Mouse (Mus musculus): ENCODE results near the gene Fbxo17. TPM values are rescaled to one million over a fixed set of nuclear protein-coding genes. Genes with fewer than 3 reads are reported as not detected.
"Not testable (repeated sequence)": the region's sequence is repeated elsewhere in the genome, so short reads cannot be mapped to it uniquely, and the experiment has no call there.

The Fbxo17 gene
- polyA plus RNA-seq (2012; rRNA removed): 1.1 and 1.3 TPM in 2 replicates

GRCm38 (mm10) chr7:28716590-28717281, at the start of gene Fbxo17:
Fbxo17 (plus strand) TSS chr7:28716804.
- peak; percentile 48 for DNase-seq
- TF ChIP-seq CTCF (conservative IDR thresholded peaks at IDR 0.05; ENCODE audit: insufficient read depth, insufficient read length, low read depth, low read length) (0 out of 2 replicates have a peak, but pooled peaks have one; percentile 13), POLR2A (IDR thresholded peaks at IDR 0.05; ENCODE audit: low read depth, low read length) (no peak)
- 5% methylated on average over 36 of the region's 36 CpGs for WGBS
- Histone ChIP-seq H3K4me1 (ENCODE audit: control insufficient read depth, insufficient read depth, low read length) (no peaks in the 10 kb centered on the region), H3K4me3 (ENCODE audit: insufficient read depth, low read depth, low read length) (peak within 1 kb of the TSS; percentile 59), H3K27ac (ENCODE audit: insufficient read depth, low read depth, low read length) (no peak within 1 kb of the TSS), H3K27me3 (replicated peaks; ENCODE audit: control insufficient read depth, insufficient read depth, low read length) (no peaks in the 10 kb centered on the region), H3K36me3 (ENCODE audit: control insufficient read depth, insufficient read depth, low read length) (no peaks in the 10 kb centered on the region)

GRCm38 (mm10) chr7:28671172-28671571, 45.4 kb upstream of the Fbxo17 start:
- Histone ChIP-seq H3K27ac (ENCODE audit: insufficient read depth, low read depth, low read length) (no peak overlapping the region), H3K4me3 (ENCODE audit: insufficient read depth, low read depth, low read length) (no peak overlapping the region), H3K4me1 (ENCODE audit: control insufficient read depth, insufficient read depth, low read length) (no peaks in the 10 kb centered on the region), H3K27me3 (replicated peaks; ENCODE audit: control insufficient read depth, insufficient read depth, low read length) (no peaks in the 10 kb centered on the region), H3K36me3 (ENCODE audit: control insufficient read depth, insufficient read depth, low read length) (no peaks in the 10 kb centered on the region)
- DNase-seq: no peak
- no peak for TF ChIP-seq CTCF (conservative IDR thresholded peaks at IDR 0.05; ENCODE audit: insufficient read depth, insufficient read length, low read depth, low read length)
- no peak for TF ChIP-seq POLR2A (IDR thresholded peaks at IDR 0.05; ENCODE audit: low read depth, low read length)
- 42% methylated on average over 4 of the region's 4 CpGs for WGBS

- no peak for TF ChIP-seq CTCF (conservative IDR thresholded peaks at IDR 0.05; ENCODE audit: insufficient read depth, insufficient read length, low read depth, low read length)
- TF ChIP-seq POLR2A (IDR thresholded peaks at IDR 0.05; ENCODE audit: low read depth, low read length): no peak
These were observed 44.3 kb upstream of the Fbxo17 start for GRCm38 (mm10) chr7:28672276-28672675.

GRCm38 (mm10) chr7:28672786-28673185, 43.8 kb upstream of the Fbxo17 start:
- H3K27ac ChIP-seq (ENCODE audit: insufficient read depth, low read depth, low read length); H3K36me3 ChIP-seq (ENCODE audit: control insufficient read depth, insufficient read depth, low read length); H3K4me1 ChIP-seq (ENCODE audit: control insufficient read depth, insufficient read depth, low read length); H3K4me3 ChIP-seq (ENCODE audit: insufficient read depth, low read depth, low read length); DNase-seq; H3K27me3 ChIP-seq (replicated peaks; ENCODE audit: control insufficient read depth, insufficient read depth, low read length): not testable (repeated sequence)
- 57% methylated on average over 5 of the region's 5 CpGs for WGBS

More at GRCm38 (mm10) chr7:28672276-28672675, 44.3 kb upstream of the Fbxo17 start:
- no peak for DNase-seq
- Histone ChIP-seq H3K4me3 (ENCODE audit: insufficient read depth, low read depth, low read length) (no peak overlapping the region), H3K4me1 (ENCODE audit: control insufficient read depth, insufficient read depth, low read length) (no peaks in the 10 kb centered on the region), H3K27ac (ENCODE audit: insufficient read depth, low read depth, low read length) (no peak overlapping the region), H3K27me3 (replicated peaks; ENCODE audit: control insufficient read depth, insufficient read depth, low read length) (no peaks in the 10 kb centered on the region), H3K36me3 (ENCODE audit: control insufficient read depth, insufficient read depth, low read length) (no peaks in the 10 kb centered on the region)
- WGBS: 90% methylated on average over 5 of the region's 5 CpGs

- TF ChIP-seq POLR2A (IDR thresholded peaks at IDR 0.05; ENCODE audit: low read depth, low read length) (no peak), CTCF (conservative IDR thresholded peaks at IDR 0.05; ENCODE audit: insufficient read depth, insufficient read length, low read depth, low read length) (no peak)
- WGBS: 78% methylated on average over 9 of the region's 9 CpGs
These were observed 41.6 kb upstream of the Fbxo17 start for GRCm38 (mm10) chr7:28674994-28675393.

GRCm38 (mm10) chr7:28675746-28676145, 40.9 kb upstream of the Fbxo17 start:
- peak; percentile 31 for DNase-seq
- H3K4me1 ChIP-seq (ENCODE audit: control insufficient read depth, insufficient read depth, low read length): no peaks in the 10 kb centered on the region
- no peak overlapping the region for H3K4me3 ChIP-seq (ENCODE audit: insufficient read depth, low read depth, low read length)
- WGBS: 40% methylated on average over 11 of the region's 11 CpGs
- TF ChIP-seq CTCF (conservative IDR thresholded peaks at IDR 0.05; ENCODE audit: insufficient read depth, insufficient read length, low read depth, low read length) (peak; percentile 39; the same call in 1 of the 2 replicates), POLR2A (IDR thresholded peaks at IDR 0.05; ENCODE audit: low read depth, low read length) (no peak)
- H3K27me3 ChIP-seq (replicated peaks; ENCODE audit: control insufficient read depth, insufficient read depth, low read length): no peaks in the 10 kb centered on the region
- H3K36me3 ChIP-seq (ENCODE audit: control insufficient read depth, insufficient read depth, low read length): no peaks in the 10 kb centered on the region
- no peak overlapping the region for H3K27ac ChIP-seq (ENCODE audit: insufficient read depth, low read depth, low read length)

More at GRCm38 (mm10) chr7:28674994-28675393, 41.6 kb upstream of the Fbxo17 start:
- no peak for DNase-seq
- Histone ChIP-seq H3K36me3 (ENCODE audit: control insufficient read depth, insufficient read depth, low read length) (no peaks in the 10 kb centered on the region), H3K4me1 (ENCODE audit: control insufficient read depth, insufficient read depth, low read length) (no peaks in the 10 kb centered on the region), H3K27ac (ENCODE audit: insufficient read depth, low read depth, low read length) (no peak overlapping the region), H3K4me3 (ENCODE audit: insufficient read depth, low read depth, low read length) (no peak overlapping the region), H3K27me3 (replicated peaks; ENCODE audit: control insufficient read depth, insufficient read depth, low read length) (no peaks in the 10 kb centered on the region)

- H3K27ac ChIP-seq (ENCODE audit: insufficient read depth, low read depth, low read length): no peak overlapping the region
These were observed 39.6 kb upstream of the Fbxo17 start for GRCm38 (mm10) chr7:28676811-28677541.

More at GRCm38 (mm10) chr7:28676811-28677541, 39.6 kb upstream of the Fbxo17 start:
- Histone ChIP-seq H3K27me3 (replicated peaks; ENCODE audit: control insufficient read depth, insufficient read depth, low read length) (no peaks in the 10 kb centered on the region), H3K4me3 (ENCODE audit: insufficient read depth, low read depth, low read length) (no peak overlapping the region), H3K4me1 (ENCODE audit: control insufficient read depth, insufficient read depth, low read length) (no peaks in the 10 kb centered on the region), H3K36me3 (ENCODE audit: control insufficient read depth, insufficient read depth, low read length) (no peaks in the 10 kb centered on the region)
- WGBS: 78% methylated on average over 13 of the region's 13 CpGs
- DNase-seq: no peak
- no peak for TF ChIP-seq POLR2A (IDR thresholded peaks at IDR 0.05; ENCODE audit: low read depth, low read length)
- no peak for TF ChIP-seq CTCF (conservative IDR thresholded peaks at IDR 0.05; ENCODE audit: insufficient read depth, insufficient read length, low read depth, low read length)

Data from kidney, adult 2 months (tissue).